Mouse (Mus musculus): ENCODE results near the gene Pfas.
A peak's percentile ranks its signal among the peaks of the same experiment; 100 is the strongest.
"Not testable (repeated sequence)": the region's sequence is repeated elsewhere in the genome, so short reads cannot be mapped to it uniquely, and the experiment has no call there.

The Pfas gene

GRCm38 (mm10) chr11:69012071-69012601, 3.9 kb upstream of the Pfas start:
- peak; percentile 75 for DNase-seq

GRCm38 (mm10) chr11:69011445-69011844, 3.2 kb upstream of the Pfas start:
- DNase-seq, result not testable (repeated sequence)

DNA sequence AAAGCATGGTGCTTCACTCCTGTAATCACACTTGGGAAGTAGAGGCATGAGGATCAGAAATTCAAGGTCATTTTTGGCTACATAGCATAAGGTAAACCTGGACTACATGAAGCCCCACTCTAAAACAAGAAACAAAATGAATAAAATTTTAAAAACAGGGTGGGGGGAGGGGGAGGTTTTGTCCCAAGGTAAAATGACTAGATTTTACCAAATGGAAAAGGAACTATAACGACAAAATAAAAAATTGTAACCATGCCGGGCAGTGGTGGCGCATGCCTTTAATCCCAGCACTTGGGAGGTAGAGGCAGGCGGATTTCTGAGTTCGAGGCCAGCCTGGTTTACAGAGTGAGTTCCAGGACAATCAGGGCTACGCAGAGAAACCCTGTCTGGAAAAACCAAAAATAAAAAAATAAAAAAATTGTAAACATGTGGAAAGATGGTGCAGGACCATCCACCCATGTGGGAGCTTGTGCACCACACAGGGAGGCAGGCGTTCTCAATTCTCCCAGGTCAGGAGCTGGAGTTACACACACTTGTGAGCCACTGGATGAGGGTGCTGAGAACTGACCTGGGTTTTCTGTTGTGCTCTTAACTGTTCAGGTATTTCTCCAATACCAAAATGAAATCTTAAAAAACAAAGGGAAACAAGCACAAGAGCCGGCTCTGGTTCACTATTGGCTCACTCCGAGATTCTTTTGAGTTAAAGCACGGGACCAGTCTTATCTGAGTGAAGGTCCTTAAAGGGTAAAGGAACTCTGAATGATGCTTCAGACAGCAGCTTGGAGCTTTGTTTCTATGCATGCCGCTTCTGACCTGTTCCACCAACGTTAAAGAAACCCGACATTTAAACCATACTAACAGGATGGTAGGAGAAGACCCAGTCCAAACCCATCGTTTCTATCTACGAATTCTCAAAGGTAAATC, 2.4 kb upstream of the Pfas start:
- DNase-seq, result no peak

- DNase-seq, result no peak
These were observed 1.2 kb upstream of the Pfas start for GRCm38 (mm10) chr11:69009508-69009907.

DNA sequence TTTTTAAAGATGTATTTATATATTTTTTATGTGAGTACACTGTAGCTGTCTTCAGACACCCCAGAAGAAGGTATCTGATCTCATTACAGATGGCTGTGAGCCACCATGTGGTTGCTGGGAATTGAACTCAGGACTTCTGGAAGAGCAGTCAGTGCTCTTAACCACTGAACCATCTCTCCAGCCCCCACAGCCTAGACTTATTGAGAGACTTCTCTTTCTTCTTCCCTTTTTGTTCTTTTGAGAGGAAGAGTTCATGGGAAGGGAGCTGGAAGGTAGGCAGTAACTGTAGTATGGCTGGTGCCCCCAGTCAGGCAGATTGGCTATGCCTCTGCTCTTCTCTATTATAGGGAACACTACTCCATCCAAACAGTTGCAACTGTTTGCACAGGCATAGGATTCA, 1.7 kb downstream of the Pfas start:
- DNase-seq, result not testable (repeated sequence)

GRCm38 (mm10) chr11:69005193-69005592, 3.1 kb downstream of the Pfas start:
- no peak for DNase-seq

DNA sequence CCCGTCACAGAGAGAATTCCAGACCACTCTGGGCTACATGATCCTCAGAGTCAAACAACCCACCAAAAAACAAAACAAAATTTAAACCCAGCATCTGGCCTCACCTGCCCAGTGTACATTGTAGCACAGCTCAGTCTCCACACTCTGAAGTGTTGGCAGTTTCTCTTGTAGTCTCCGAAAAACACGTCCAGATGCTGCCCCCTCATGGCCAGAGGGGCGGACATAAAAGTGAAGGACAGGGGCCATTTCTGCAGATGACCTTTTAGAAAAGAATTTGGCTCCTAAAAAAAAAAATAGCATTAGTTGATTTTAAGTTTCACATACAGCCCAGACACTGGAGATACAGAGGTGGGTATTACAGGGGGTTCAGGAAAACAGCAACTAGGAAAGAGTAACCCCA, 4.7 kb downstream of the Pfas start:
- no peak for DNase-seq

GRCm38 (mm10) chr11:69002782-69003181, 5.5 kb downstream of the Pfas start:
- not testable (repeated sequence) for DNase-seq

- DNase-seq, result no peak
These were observed 11.2 kb downstream of the Pfas start for GRCm38 (mm10) chr11:68997080-68997479.

GRCm38 (mm10) chr11:68994377-68994776, 13.9 kb downstream of the Pfas start:
- DNase-seq, result no peak

GRCm38 (mm10) chr11:68993122-68993521, 15.1 kb downstream of the Pfas start:
- DNase-seq, result no peak

DNA sequence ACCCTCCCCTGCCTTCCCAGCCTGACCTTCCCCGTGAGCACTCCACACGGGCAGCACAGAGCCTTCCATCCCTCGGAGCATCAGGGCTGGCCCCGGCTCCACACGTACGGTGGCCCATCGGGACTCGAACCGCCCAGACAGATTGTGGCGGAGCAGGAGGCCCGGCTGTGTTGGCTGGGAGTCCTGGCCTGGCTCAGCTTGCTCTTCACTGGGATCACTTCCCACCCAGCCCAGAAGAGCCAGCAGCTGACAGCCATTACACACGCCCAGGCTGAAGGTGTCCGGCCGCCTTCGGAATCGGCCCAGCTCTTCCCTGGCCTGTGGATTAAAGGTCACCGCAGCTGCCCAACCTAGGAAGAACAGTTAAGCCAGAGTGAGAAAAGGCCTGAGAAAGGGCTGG, 19.9 kb downstream of the Pfas start:
- no peak for DNase-seq

- no peak for DNase-seq
These were observed 20.8 kb downstream of the Pfas start for GRCm38 (mm10) chr11:68987365-68987882.

- DNase-seq, result peak; percentile 78
These were observed 25.5 kb downstream of the Pfas start for GRCm38 (mm10) chr11:68982639-68983369.

GRCm38 (mm10) chr11:68980919-68981318, 27.3 kb downstream of the Pfas start:
- DNase-seq, result no peak

DNA sequence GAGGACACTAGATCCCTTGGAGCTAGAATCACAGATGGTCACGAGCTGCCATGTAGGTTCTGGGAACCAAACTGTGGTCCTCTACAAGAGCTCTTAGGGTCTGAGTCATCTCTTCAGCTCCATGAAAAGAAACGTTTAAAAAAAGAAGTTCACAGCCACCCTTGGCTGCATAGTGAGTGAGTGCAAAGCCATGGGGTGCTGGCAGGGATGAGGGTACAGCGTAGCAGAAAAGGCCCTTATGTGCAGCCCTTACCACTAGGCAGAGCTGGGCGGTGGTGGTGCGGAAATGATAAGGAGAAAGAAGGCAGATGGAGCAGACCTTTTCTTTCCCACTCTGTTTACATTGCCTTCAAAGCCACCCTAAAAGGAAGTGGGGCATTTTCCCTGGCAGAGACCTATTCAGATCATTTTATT, 28.9 kb downstream of the Pfas start:
- no peak for DNase-seq

GRCm38 (mm10) chr11:68975601-68976000, 32.7 kb downstream of the Pfas start:
- no peak for DNase-seq

- DNase-seq, result no peak
These were observed 33.2 kb downstream of the Pfas start, which contains the start of gene Rangrf for GRCm38 (mm10) chr11:68975085-68975484. TSS of gene Rangrf (minus strand) at chr11:68975185.

DNA sequence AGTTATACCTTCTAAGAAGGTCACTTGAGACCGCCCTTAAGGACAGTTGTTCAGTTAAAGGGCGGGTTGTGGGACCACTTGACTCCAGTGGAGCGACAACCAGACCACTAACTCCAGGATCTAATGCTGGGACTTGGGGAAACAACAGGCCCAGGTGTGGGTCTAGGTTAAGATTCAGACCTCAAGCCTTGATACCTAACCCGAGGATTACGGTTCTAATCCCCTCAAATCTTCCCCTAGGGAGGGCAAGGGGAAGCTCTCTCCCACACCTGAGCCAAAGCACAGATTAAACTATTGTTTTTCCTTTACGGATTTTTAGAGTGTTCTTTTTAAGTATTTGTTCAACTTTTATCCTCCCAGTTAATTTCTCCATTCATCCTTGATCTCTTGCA, 34.2 kb downstream of the Pfas start:
- DNase-seq, result no peak

DNA sequence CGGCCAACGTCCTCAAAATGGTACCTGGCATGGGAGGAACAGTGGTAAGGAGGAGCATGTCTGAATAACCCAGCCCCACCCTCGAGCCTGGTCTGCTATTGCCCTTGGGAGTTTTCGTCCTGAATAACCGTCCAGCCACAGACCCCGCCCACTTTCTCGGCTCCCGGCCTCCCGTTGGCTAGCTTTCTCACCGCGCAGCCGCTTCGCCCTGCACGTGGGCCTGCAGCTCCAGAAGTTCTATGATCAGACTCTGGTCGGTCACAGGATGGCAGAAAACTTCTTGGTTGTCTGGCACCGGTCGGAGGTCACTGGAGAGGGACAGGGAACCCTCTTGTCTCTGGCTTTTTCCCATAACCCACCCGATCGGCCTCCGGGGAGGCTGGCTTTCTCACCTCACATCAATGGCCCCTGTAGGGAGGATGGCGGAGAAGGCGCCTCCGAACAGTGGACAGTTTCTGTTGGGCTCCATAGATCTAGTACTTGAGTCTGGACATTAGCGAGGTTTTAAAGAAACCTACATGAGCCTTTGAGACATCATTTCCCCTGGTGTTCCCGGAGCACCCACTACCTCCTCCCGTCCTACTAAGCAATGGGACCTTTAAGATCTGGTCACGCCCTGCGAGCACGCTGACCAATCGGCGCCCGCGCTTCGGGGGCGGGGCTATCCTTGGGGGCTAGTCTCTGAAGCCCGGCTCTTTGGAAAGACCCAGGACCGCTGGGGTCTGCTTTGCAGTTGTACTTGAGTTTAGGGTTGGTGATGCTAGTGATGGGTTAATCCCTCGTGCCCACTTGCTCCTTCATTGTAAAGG, 34.8 kb downstream of the Pfas start:
- DNase-seq, result peak; percentile 80

GRCm38 (mm10) chr11:68970232-68970631, 38.0 kb downstream of the Pfas start:
- no peak for DNase-seq

GRCm38 (mm10) chr11:68968752-68969151, 39.5 kb downstream of the Pfas start:
- no peak for DNase-seq
